Mouse (Mus musculus): ENCODE measurements around the gene Arhgef3. TPM values are rescaled to one million over a fixed set of nuclear protein-coding genes. Genes with fewer than 3 reads are reported as not detected.

Arhgef3 gene
- polyA plus RNA-seq, 1 experiment from 2014 or later, result 19.9 TPM

- ATAC-seq (ENCODE audit: insufficient number of reproducible peaks, low FRiP score, low TSS enrichment, low read depth), result no peak
- H3K4me3 ChIP-seq, result no peak overlapping the region
- no peak overlapping the region for H3K9ac ChIP-seq
- no peaks in the 10 kb centered on the region for H3K27me3 ChIP-seq
- 39% methylated on average over 2 of the region's 2 CpGs for WGBS
- no peaks in the 10 kb centered on the region for H3K36me3 ChIP-seq
- no peak overlapping the region for H3K4me2 ChIP-seq
- H3K27ac ChIP-seq, result no peak overlapping the region
- H3K4me1 ChIP-seq, result peaks cover 10% of the 10 kb centered on the region
- H3K9me3 ChIP-seq, result no peaks in the 10 kb centered on the region
Observed at GRCm38 (mm10) chr14:27228288-27228687, 113.6 kb downstream of the Arhgef3 start.

- H3K9me3 ChIP-seq, result no peaks in the 10 kb centered on the region
- ATAC-seq (ENCODE audit: insufficient number of reproducible peaks, low FRiP score, low TSS enrichment, low read depth), result no peak
- WGBS, result 67% methylated on average over 5 of the region's 5 CpGs
Observed at GRCm38 (mm10) chr14:27228941-27229371, 114.3 kb downstream of the Arhgef3 start.

GRCm38 (mm10) chr14:27229441-27230147 lies 114.9 kb downstream of the Arhgef3 start:
- Histone ChIP-seq H3K4me3 (no peak overlapping the region), H3K4me2 (no peak overlapping the region), H3K27ac (peak overlapping the region; percentile 22), H3K9me3 (no peaks in the 10 kb centered on the region), H3K9ac (no peak overlapping the region), H3K36me3 (no peaks in the 10 kb centered on the region), H3K4me1 (peaks cover 10% of the 10 kb centered on the region), H3K27me3 (no peaks in the 10 kb centered on the region)
- ATAC-seq (ENCODE audit: insufficient number of reproducible peaks, low FRiP score, low TSS enrichment, low read depth), result no peak
- WGBS, result 40% methylated on average over 16 of the region's 16 CpGs

More at GRCm38 (mm10) chr14:27228941-27229371, 114.3 kb downstream of the Arhgef3 start:
- Histone ChIP-seq H3K27me3 (no peaks in the 10 kb centered on the region), H3K4me2 (no peak overlapping the region), H3K36me3 (no peaks in the 10 kb centered on the region), H3K4me1 (peaks cover 10% of the 10 kb centered on the region), H3K27ac (no peak overlapping the region), H3K9ac (no peak overlapping the region), H3K4me3 (no peak overlapping the region)

GRCm38 (mm10) chr14:27230262-27231022 lies 115.7 kb downstream of the Arhgef3 start:
- no peak overlapping the region for H3K4me3 ChIP-seq
- H3K9ac ChIP-seq, result no peak overlapping the region
- no peak overlapping the region; the same call in 1 of the 2 replicates for H3K4me2 ChIP-seq
- 30% methylated on average over 18 of the region's 18 CpGs for WGBS
- H3K27me3 ChIP-seq, result no peaks in the 10 kb centered on the region
- H3K4me1 ChIP-seq, result peaks cover 10% of the 10 kb centered on the region
- H3K9me3 ChIP-seq, result no peaks in the 10 kb centered on the region
- ATAC-seq (ENCODE audit: insufficient number of reproducible peaks, low FRiP score, low TSS enrichment, low read depth), result 0 out of 2 replicates have a peak, but pooled peaks have one; percentile 50
- peak overlapping the region; percentile 22 for H3K27ac ChIP-seq
- H3K36me3 ChIP-seq, result no peaks in the 10 kb centered on the region

- H3K4me3 ChIP-seq, result no peak overlapping the region
- no peaks in the 10 kb centered on the region for H3K36me3 ChIP-seq
- H3K9ac ChIP-seq, result no peak overlapping the region
- H3K27me3 ChIP-seq, result no peaks in the 10 kb centered on the region
- H3K27ac ChIP-seq, result no peak overlapping the region
- no peaks in the 10 kb centered on the region for H3K9me3 ChIP-seq
- H3K4me1 ChIP-seq, result peaks cover 10% of the 10 kb centered on the region
- no peak overlapping the region for H3K4me2 ChIP-seq
- no peak for ATAC-seq (ENCODE audit: insufficient number of reproducible peaks, low FRiP score, low TSS enrichment, low read depth)
- WGBS, result 85% methylated on average over 8 of the region's 8 CpGs
Observed at GRCm38 (mm10) chr14:27231506-27231905, 116.8 kb downstream of the Arhgef3 start.

GRCm38 (mm10) chr14:27231974-27232780 lies 117.5 kb downstream of the Arhgef3 start:
- H3K4me2 ChIP-seq, result no peak overlapping the region
- H3K9ac ChIP-seq, result no peak overlapping the region
- 84% methylated on average over 25 of the region's 25 CpGs for WGBS
- H3K27ac ChIP-seq, result no peak overlapping the region
- H3K4me3 ChIP-seq, result no peak overlapping the region
- H3K4me1 ChIP-seq, result peaks cover 10% of the 10 kb centered on the region
- H3K36me3 ChIP-seq, result no peaks in the 10 kb centered on the region
- H3K27me3 ChIP-seq, result no peaks in the 10 kb centered on the region
- no peaks in the 10 kb centered on the region for H3K9me3 ChIP-seq
- no peak for ATAC-seq (ENCODE audit: insufficient number of reproducible peaks, low FRiP score, low TSS enrichment, low read depth)

GRCm38 (mm10) chr14:27233056-27233455 lies 118.4 kb downstream of the Arhgef3 start:
- peaks cover 18% of the 10 kb centered on the region for H3K4me1 ChIP-seq
- no peaks in the 10 kb centered on the region for H3K36me3 ChIP-seq
- no peak for ATAC-seq (ENCODE audit: insufficient number of reproducible peaks, low FRiP score, low TSS enrichment, low read depth)
- H3K9ac ChIP-seq, result no peak overlapping the region
- no peaks in the 10 kb centered on the region for H3K9me3 ChIP-seq
- H3K27ac ChIP-seq, result no peak overlapping the region
- WGBS, result 88% methylated on average over 7 of the region's 7 CpGs
- no peak overlapping the region for H3K4me2 ChIP-seq
- no peak overlapping the region for H3K4me3 ChIP-seq
- H3K27me3 ChIP-seq, result no peaks in the 10 kb centered on the region

- H3K4me3 ChIP-seq, result no peak overlapping the region
- peaks cover 21% of the 10 kb centered on the region for H3K4me1 ChIP-seq
- H3K36me3 ChIP-seq, result no peaks in the 10 kb centered on the region
- ATAC-seq (ENCODE audit: insufficient number of reproducible peaks, low FRiP score, low TSS enrichment, low read depth), result no peak
- no peak overlapping the region for H3K4me2 ChIP-seq
- H3K9me3 ChIP-seq, result no peaks in the 10 kb centered on the region
- no peak overlapping the region for H3K9ac ChIP-seq
- no peak overlapping the region for H3K27ac ChIP-seq
- WGBS, result 76% methylated on average over 2 of the region's 2 CpGs
- no peaks in the 10 kb centered on the region for H3K27me3 ChIP-seq
Observed at GRCm38 (mm10) chr14:27233656-27234055, 119.0 kb downstream of the Arhgef3 start.

GRCm38 (mm10) chr14:27234270-27234840 lies 119.7 kb downstream of the Arhgef3 start:
- WGBS, result 68% methylated on average over 4 of the region's 4 CpGs
- H3K4me3 ChIP-seq, result no peak overlapping the region
- no peak for ATAC-seq (ENCODE audit: insufficient number of reproducible peaks, low FRiP score, low TSS enrichment, low read depth)

GRCm38 (mm10) chr14:27235897-27236553 lies 121.3 kb downstream of the Arhgef3 start:
- H3K9ac ChIP-seq, result no peak overlapping the region
- H3K4me2 ChIP-seq, result no peak overlapping the region
- H3K9me3 ChIP-seq, result no peaks in the 10 kb centered on the region
- no peaks in the 10 kb centered on the region for H3K36me3 ChIP-seq
- no peaks in the 10 kb centered on the region for H3K27me3 ChIP-seq
- H3K4me1 ChIP-seq, result peaks cover 11% of the 10 kb centered on the region
- ATAC-seq (ENCODE audit: insufficient number of reproducible peaks, low FRiP score, low TSS enrichment, low read depth), result no peak
- no peak overlapping the region for H3K4me3 ChIP-seq
- 0 out of 2 replicates have a peak overlapping the region, but pooled peaks have one; percentile 2 for H3K27ac ChIP-seq
- 76% methylated on average over 6 of the region's 6 CpGs for WGBS

More at GRCm38 (mm10) chr14:27234270-27234840, 119.7 kb downstream of the Arhgef3 start:
- no peaks in the 10 kb centered on the region for H3K36me3 ChIP-seq
- H3K27me3 ChIP-seq, result no peaks in the 10 kb centered on the region
- no peak overlapping the region for H3K27ac ChIP-seq
- peaks cover 21% of the 10 kb centered on the region for H3K4me1 ChIP-seq
- H3K4me2 ChIP-seq, result no peak overlapping the region
- H3K9me3 ChIP-seq, result no peaks in the 10 kb centered on the region
- H3K9ac ChIP-seq, result no peak overlapping the region

Data from limb, embryonic 15.5 days (tissue).